Mouse (Mus musculus) forelimb bud, embryonic 11.5 days (tissue): ENCODE measurements at regions not wholly inside any gene's neighbourhood (a gene's known extent, or its start where the extent isn't known, plus 50 kb on each side); places are given as distances from the start of the nearest gene placed in this dataset.
"Not testable (repeated sequence)": the region's sequence is repeated elsewhere in the genome, so short reads cannot be mapped to it uniquely, and the experiment has no call there.

Experiments used
- DNase-seq: peaks from one replicate; pipeline ENCODE4 v3.0.0-alpha.2; 2012; ENCODE audit warnings: low read depth, low spot score

- DNase-seq, result no peak
Observed at GRCm38 (mm10) chr10:25702146-25702545, 166.1 kb upstream of the Smlr1 start.

- DNase-seq, result no peak
Observed at GRCm38 (mm10) chr10:25695798-25696197, 159.7 kb upstream of the Smlr1 start.

GRCm38 (mm10) chr10:25681243-25681642 lies 145.2 kb upstream of the Smlr1 start:
- peak; percentile 59 for DNase-seq

- DNase-seq, result no peak
Observed at GRCm38 (mm10) chr10:25677889-25678288, 141.8 kb upstream of the Smlr1 start.

GRCm38 (mm10) chr10:25675368-25675767 lies 139.3 kb upstream of the Smlr1 start:
- no peak for DNase-seq

- no peak for DNase-seq
Observed at GRCm38 (mm10) chr10:25670061-25670460, 134.0 kb upstream of the Smlr1 start.

- no peak for DNase-seq
Observed at GRCm38 (mm10) chr10:25652742-25653563, 116.9 kb upstream of the Smlr1 start.

- DNase-seq, result no peak
Observed at GRCm38 (mm10) chr10:25647740-25648139, 111.7 kb upstream of the Smlr1 start.

- DNase-seq, result no peak
Observed at GRCm38 (mm10) chr10:25643518-25643993, 107.5 kb upstream of the Smlr1 start.

- no peak for DNase-seq
Observed at GRCm38 (mm10) chr10:25642079-25642696, 106.1 kb upstream of the Smlr1 start.

- no peak for DNase-seq
Observed at GRCm38 (mm10) chr10:25633058-25633614, 97.1 kb upstream of the Smlr1 start.

- no peak for DNase-seq
Observed at GRCm38 (mm10) chr10:25632306-25632705, 96.2 kb upstream of the Smlr1 start.

- DNase-seq, result no peak
Observed at GRCm38 (mm10) chr10:25622585-25622984, 86.5 kb upstream of the Smlr1 start.

GRCm38 (mm10) chr10:25621747-25622134 lies 85.7 kb upstream of the Smlr1 start:
- DNase-seq, result not testable (repeated sequence)

- DNase-seq, result peak; percentile 73
Observed at GRCm38 (mm10) chr10:25620939-25621746, 85.1 kb upstream of the Smlr1 start.

GRCm38 (mm10) chr10:25619702-25620101 lies 83.6 kb upstream of the Smlr1 start:
- no peak for DNase-seq

- no peak for DNase-seq
Observed at GRCm38 (mm10) chr10:25601471-25601870, 65.4 kb upstream of the Smlr1 start.

- DNase-seq, result no peak
Observed at GRCm38 (mm10) chr10:25589316-25589645, 53.2 kb upstream of the Smlr1 start.

GRCm38 (mm10) chr10:25588611-25589315 lies 52.7 kb upstream of the Smlr1 start:
- DNase-seq, result no peak
